Mouse (Mus musculus) large intestine, adult 2 months (tissue): ENCODE measurements around the gene Ddhd1. TPM values are rescaled to one million over a fixed set of nuclear protein-coding genes. Genes with fewer than 3 reads are reported as not detected.

ENCODE experiments used
- DNase-seq: peaks from one replicate; pipeline ENCODE4 v3.0.0-alpha.2; 2012; ENCODE audit warnings: low read depth, low spot score
- WGBS: fragments of 180-500 bp; shearing (Covaris S2); methylation state at CpG from one replicate; pipeline ENCODE4 v1.1.7; 2018; 5-methylcytosine and 5-hydroxymethylcytosine counted together
- polyA plus RNA-seq: library from polyadenylated mRNA; depleted of rRNA; stranded (reverse); fragments of >200 nt; gene quantifications from 2 replicates; pipeline ENCODE4 v1.2.3, GENCODE M21; 2012; rRNA removed

The Ddhd1 gene
- polyA plus RNA-seq, 1 experiment, result 13.9 TPM

DNA sequence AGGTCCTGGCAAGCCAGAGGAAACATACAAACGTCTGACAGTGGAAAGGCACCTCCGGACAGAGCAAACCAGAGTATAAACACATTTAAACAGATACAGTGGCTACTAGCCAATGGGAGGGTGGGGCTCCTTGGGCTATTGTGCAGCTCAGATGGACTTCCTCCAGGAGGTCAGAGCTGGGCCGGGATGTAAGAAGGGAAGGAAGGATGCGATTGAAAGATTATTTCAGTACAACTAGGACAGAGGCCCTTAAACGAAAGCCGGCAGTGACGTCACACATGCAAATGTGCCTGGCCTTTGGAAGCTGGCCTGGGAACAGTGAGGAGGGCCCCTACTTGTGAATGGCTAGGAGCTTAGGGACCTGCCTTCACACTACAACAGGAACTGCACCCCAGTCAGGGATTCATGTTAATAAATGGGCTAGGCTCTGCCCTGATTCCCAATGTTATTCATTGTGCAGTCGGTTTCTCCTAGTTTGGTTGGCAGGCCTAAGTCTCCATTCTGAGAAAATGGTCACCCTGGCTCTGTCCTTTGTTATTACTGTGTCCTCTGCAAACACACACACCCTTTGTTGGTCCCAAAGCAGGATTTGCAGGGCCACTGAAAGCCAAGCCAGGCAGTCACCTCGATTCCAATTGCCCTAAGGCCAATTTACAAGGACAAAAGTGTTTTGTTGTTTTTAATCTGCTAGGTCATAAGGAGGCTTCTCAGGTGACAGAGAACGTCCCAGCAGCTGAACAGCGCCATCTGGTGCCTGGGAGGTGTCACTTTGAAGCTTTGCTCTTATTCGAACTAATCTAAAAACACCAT, 118.1 kb downstream of the Ddhd1 start:
- no peak for DNase-seq
- WGBS, result 35% methylated on average over 12 of the region's 12 CpGs

Other genes with a start within 250 kb of the Ddhd1 start
- 16.9 and 17.6 TPM in 2 replicates for gene Fermt2, start 128.0 kb downstream of the Ddhd1 start, polyA plus RNA-seq